Mouse (Mus musculus): ENCODE measurements around the gene Adam12. TPM values are rescaled to one million over a fixed set of nuclear protein-coding genes. Genes with fewer than 3 reads are reported as not detected.

Gene Adam12
- total and polyA plus RNA-seq, 2 experiments, result 0.28 TPM

- Histone ChIP-seq H3K4me3 (ENCODE audit: insufficient read depth, low read depth, low read length) (no peak overlapping the region), H3K36me3 (ENCODE audit: control insufficient read depth, insufficient read depth, low read length) (no peaks in the 10 kb centered on the region), H3K4me1 (ENCODE audit: control insufficient read depth, insufficient read depth, low read length) (peaks cover 2% of the 10 kb centered on the region; the same call in 1 of the 2 replicates), H3K9ac (ENCODE audit: low read depth, low read length) (no peak overlapping the region), H3K27me3 (ENCODE audit: control insufficient read depth, insufficient read depth, low read length) (no peaks in the 10 kb centered on the region), H3K27ac (replicated peaks; ENCODE audit: insufficient read depth, low read depth, low read length) (peak overlapping the region; percentile 29; the same call in 1 of the 2 replicates), H3K79me2 (ENCODE audit: control insufficient read depth, insufficient read depth, low read length) (no peaks in the 10 kb centered on the region)
- 52% methylated on average over 2 of the region's 2 CpGs for WGBS
- no peak for TF ChIP-seq CTCF (IDR thresholded peaks at IDR 0.05; ENCODE audit: low read depth, low read length)
- no peak for DNase-seq (ENCODE audit: extremely low read depth, low read depth, low spot score)
Measured at GRCm38 (mm10) chr7:134229899-134230298, 2.0 kb downstream of the Adam12 start.

- Histone ChIP-seq H3K4me3 (ENCODE audit: insufficient read depth, low read depth, low read length) (no peak overlapping the region), H3K27ac (replicated peaks; ENCODE audit: insufficient read depth, low read depth, low read length) (no peak overlapping the region; the same call in 1 of the 2 replicates), H3K79me2 (ENCODE audit: control insufficient read depth, insufficient read depth, low read length) (no peaks in the 10 kb centered on the region), H3K27me3 (ENCODE audit: control insufficient read depth, insufficient read depth, low read length) (peaks cover 2% of the 10 kb centered on the region; the same call in 1 of the 2 replicates), H3K36me3 (ENCODE audit: control insufficient read depth, insufficient read depth, low read length) (no peaks in the 10 kb centered on the region), H3K9ac (ENCODE audit: low read depth, low read length) (no peak overlapping the region), H3K4me1 (ENCODE audit: control insufficient read depth, insufficient read depth, low read length) (peaks cover 2% of the 10 kb centered on the region; the same call in 1 of the 2 replicates)
- TF ChIP-seq CTCF (IDR thresholded peaks at IDR 0.05; ENCODE audit: low read depth, low read length) (no peak), POLR2A (IDR thresholded peaks at IDR 0.05; ENCODE audit: extremely low read depth, insufficient read depth, low read length) (no peak)
- DNase-seq (ENCODE audit: extremely low read depth, low read depth, low spot score), result peak; percentile 5
- WGBS, result 55% methylated on average over 13 of the region's 13 CpGs
Measured at GRCm38 (mm10) chr7:134227773-134228455, 4.0 kb downstream of the Adam12 start.

GRCm38 (mm10) chr7:134227101-134227500, 4.8 kb downstream of the Adam12 start:
- TF ChIP-seq POLR2A (IDR thresholded peaks at IDR 0.05; ENCODE audit: extremely low read depth, insufficient read depth, low read length) (no peak), CTCF (IDR thresholded peaks at IDR 0.05; ENCODE audit: low read depth, low read length) (no peak)
- Histone ChIP-seq H3K27me3 (ENCODE audit: control insufficient read depth, insufficient read depth, low read length) (peaks cover 2% of the 10 kb centered on the region; the same call in 1 of the 2 replicates), H3K9ac (ENCODE audit: low read depth, low read length) (no peak overlapping the region), H3K79me2 (ENCODE audit: control insufficient read depth, insufficient read depth, low read length) (no peaks in the 10 kb centered on the region), H3K4me1 (ENCODE audit: control insufficient read depth, insufficient read depth, low read length) (peaks cover 2% of the 10 kb centered on the region; the same call in 1 of the 2 replicates), H3K27ac (replicated peaks; ENCODE audit: insufficient read depth, low read depth, low read length) (no peak overlapping the region), H3K36me3 (ENCODE audit: control insufficient read depth, insufficient read depth, low read length) (no peaks in the 10 kb centered on the region), H3K4me3 (ENCODE audit: insufficient read depth, low read depth, low read length) (no peak overlapping the region)
- whole genome bisulfite sequencing, result 94% methylated on average over 4 of the region's 4 CpGs
- no peak for DNase-seq (ENCODE audit: extremely low read depth, low read depth, low spot score)

GRCm38 (mm10) chr7:134226231-134226630, 5.7 kb downstream of the Adam12 start:
- peaks cover 2% of the 10 kb centered on the region; the same call in 1 of the 2 replicates for H3K27me3 ChIP-seq (ENCODE audit: control insufficient read depth, insufficient read depth, low read length)
- WGBS, result 79% methylated on average over 3 of the region's 3 CpGs
- H3K9ac ChIP-seq (ENCODE audit: low read depth, low read length), result no peak overlapping the region
- DNase-seq (ENCODE audit: extremely low read depth, low read depth, low spot score), result no peak
- H3K27ac ChIP-seq (replicated peaks; ENCODE audit: insufficient read depth, low read depth, low read length), result no peak overlapping the region
- H3K79me2 ChIP-seq (ENCODE audit: control insufficient read depth, insufficient read depth, low read length), result no peaks in the 10 kb centered on the region
- H3K4me3 ChIP-seq (ENCODE audit: insufficient read depth, low read depth, low read length), result no peak overlapping the region
- H3K36me3 ChIP-seq (ENCODE audit: control insufficient read depth, insufficient read depth, low read length), result no peaks in the 10 kb centered on the region
- H3K4me1 ChIP-seq (ENCODE audit: control insufficient read depth, insufficient read depth, low read length), result peaks cover 2% of the 10 kb centered on the region; the same call in 1 of the 2 replicates
- TF ChIP-seq POLR2A (IDR thresholded peaks at IDR 0.05; ENCODE audit: extremely low read depth, insufficient read depth, low read length) (no peak), CTCF (IDR thresholded peaks at IDR 0.05; ENCODE audit: low read depth, low read length) (no peak)

- TF ChIP-seq POLR2A (IDR thresholded peaks at IDR 0.05; ENCODE audit: extremely low read depth, insufficient read depth, low read length) (no peak), CTCF (IDR thresholded peaks at IDR 0.05; ENCODE audit: low read depth, low read length) (no peak)
- DNase-seq (ENCODE audit: extremely low read depth, low read depth, low spot score), result no peak
- H3K9ac ChIP-seq (ENCODE audit: low read depth, low read length), result peak overlapping the region; percentile 40
- no peaks in the 10 kb centered on the region for H3K79me2 ChIP-seq (ENCODE audit: control insufficient read depth, insufficient read depth, low read length)
- H3K4me1 ChIP-seq (ENCODE audit: control insufficient read depth, insufficient read depth, low read length), result 0 out of 2 replicates have a peak, but pooled peaks cover 2% of the 10 kb centered on the region
- no peaks in the 10 kb centered on the region for H3K36me3 ChIP-seq (ENCODE audit: control insufficient read depth, insufficient read depth, low read length)
- H3K27me3 ChIP-seq (ENCODE audit: control insufficient read depth, insufficient read depth, low read length), result peaks cover 2% of the 10 kb centered on the region; the same call in 1 of the 2 replicates
- H3K4me3 ChIP-seq (ENCODE audit: insufficient read depth, low read depth, low read length), result peak overlapping the region; percentile 47
- H3K27ac ChIP-seq (replicated peaks; ENCODE audit: insufficient read depth, low read depth, low read length), result no peak overlapping the region
- WGBS, result 2% methylated on average over 90 of the region's 90 CpGs
Measured at GRCm38 (mm10) chr7:134224741-134225612, 7.0 kb downstream of the Adam12 start.
